Mouse (Mus musculus): Measurements from ENCODE around the gene Mbnl1. TPM values are rescaled to one million over a fixed set of nuclear protein-coding genes. Genes with fewer than 3 reads are reported as not detected.

Mbnl1 gene
- 32.6 and 42.6 TPM in 2 replicates for polyA plus RNA-seq (2012; rRNA removed)

DNA sequence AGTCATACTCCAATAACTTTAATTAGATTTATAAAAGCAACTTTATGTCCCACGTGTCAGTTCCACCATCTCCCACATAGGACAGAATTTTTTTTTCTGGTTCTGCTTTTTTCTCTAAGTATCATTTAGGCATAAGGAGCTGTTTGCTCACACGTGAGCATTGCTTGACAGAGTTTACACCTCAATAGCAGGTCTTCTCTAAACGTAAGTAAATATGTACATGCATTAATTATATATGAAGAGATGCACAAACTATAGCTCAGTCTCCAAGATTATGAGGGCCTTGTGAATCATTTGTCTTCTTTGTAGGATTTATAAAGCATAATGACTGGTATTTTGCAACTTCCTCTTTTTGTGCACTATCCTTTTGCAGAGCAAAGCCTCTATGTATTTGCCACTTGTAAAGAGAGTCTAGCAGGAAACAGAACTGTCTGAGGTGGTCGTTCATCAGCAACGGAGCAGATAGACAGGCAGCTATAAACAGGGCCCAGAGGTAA lies at the start of gene Mbnl1:
Mbnl1 (plus strand) TSS at position 150 of the 497 bp plus-strand sequence.

All from liver, embryonic 14 days (tissue).